Mouse (Mus musculus) thymus, adult 18-20 months (tissue): Measurements from ENCODE around the gene Il17re.

Source experiments
- DNase-seq, 2 experiments: peaks; one replicate each; pipeline ENCODE4 v3.0.0; 2022; ENCODE audit warnings: mixed read lengths in 2 of 2

Il17re gene

DNA sequence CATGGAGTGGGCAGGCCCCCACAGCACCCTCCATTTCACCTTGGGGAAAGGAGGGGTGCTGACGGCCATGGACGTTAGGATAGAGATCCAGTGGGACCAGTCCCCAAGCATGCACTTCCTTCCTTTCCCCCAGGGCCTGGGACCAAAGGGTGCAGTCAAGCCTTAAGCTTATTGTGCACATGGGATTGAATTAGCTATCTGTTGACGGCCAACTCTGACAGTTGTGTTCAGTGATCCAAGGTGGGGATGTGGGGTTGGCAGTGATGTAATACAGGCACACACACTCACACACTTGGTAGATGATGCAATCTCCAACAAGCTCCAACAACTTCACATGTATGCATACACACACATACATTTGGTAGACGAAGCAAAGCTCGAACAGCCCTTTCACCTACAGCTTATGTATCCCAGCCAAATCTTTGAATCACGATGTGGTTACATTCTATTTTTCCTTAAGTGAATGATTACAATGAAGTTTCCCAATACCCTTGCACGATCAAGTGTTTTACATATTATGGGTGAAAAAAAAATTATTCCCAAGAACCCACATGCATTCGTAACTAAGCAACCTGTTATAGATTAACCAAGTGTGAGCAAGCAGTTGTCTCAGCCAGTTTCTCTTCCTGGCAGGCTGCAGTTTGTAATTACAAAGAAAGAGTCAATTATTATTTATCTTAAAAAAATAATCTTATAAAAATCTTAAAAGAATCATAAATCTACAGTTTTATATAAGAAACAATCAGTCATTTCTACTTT lies 13.9 kb upstream of the Il17re start:
- no peak for DNase-seq

DNA sequence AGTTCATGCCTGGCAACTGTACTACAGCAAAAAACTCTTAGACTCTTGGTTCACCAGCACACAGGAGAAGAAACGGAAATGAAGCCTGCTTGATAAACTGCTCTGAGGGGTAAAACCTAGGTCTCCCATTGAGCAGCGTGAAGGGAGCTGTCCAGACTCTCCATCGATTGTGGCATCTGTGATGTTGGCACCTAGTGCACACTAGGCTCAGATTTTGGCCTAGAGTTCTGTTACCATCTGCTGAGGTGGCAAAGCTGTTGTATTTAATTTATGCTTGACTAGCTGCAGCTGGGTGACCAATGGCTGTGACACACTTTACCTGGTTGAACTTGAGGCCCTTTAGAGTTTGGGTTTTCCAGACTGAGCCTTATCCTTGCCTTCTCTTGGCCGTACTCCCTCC lies 10.6 kb upstream of the Il17re start:
- DNase-seq = no peak

- DNase-seq = no peak
Measured at GRCm38 (mm10) chr6:113451839-113452238, 6.4 kb upstream of the Il17re start.

DNA sequence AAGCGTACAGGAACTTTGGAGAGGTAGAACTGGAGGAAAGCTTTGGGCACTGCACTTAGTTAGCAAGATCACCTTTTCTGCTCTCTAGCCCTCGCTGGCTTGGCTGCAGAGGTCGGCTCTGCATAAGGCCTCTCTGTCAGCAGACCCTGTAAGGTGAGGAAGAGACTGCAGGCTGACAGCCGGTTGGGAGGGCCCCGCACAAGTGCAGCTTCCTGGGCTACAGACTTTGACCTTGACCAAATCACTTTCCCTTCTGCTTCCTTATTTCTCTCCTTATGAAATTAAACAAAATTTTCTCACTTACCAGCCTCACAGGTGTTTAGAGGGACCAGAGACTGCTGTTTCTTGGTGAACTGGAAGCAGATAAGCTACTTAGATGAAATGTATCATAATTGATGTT lies 3.3 kb upstream of the Il17re start:
- no peak for DNase-seq

DNA sequence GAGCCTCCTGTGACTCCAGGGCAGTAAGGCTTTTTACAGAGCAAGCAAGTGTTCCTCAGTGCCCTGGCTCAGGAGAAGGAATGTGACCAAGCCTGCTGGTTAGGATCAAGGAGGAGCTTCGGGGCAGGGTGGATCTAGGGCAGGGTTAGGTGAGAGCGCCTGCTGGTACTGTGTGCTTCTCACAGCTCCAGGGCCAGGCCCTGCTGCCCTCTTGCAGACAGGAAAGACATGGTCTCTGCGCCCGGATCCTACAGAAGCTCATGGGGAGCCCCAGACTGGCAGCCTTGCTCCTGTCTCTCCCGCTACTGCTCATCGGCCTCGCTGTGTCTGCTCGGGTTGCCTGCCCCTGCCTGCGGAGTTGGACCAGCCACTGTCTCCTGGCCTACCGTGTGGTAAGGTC lies 351 bp downstream of the Il17re start:
- DNase-seq = peak in 1 of 2 experiments; percentile 18

GRCm38 (mm10) chr6:113464040-113464439 lies 5.8 kb downstream of the Il17re start:
- no peak for DNase-seq

- DNase-seq = no peak
Measured at GRCm38 (mm10) chr6:113465602-113466001, 7.3 kb downstream of the Il17re start.

- DNase-seq = no peak
Measured at GRCm38 (mm10) chr6:113468512-113468911, 10.2 kb downstream of the Il17re start.

DNA sequence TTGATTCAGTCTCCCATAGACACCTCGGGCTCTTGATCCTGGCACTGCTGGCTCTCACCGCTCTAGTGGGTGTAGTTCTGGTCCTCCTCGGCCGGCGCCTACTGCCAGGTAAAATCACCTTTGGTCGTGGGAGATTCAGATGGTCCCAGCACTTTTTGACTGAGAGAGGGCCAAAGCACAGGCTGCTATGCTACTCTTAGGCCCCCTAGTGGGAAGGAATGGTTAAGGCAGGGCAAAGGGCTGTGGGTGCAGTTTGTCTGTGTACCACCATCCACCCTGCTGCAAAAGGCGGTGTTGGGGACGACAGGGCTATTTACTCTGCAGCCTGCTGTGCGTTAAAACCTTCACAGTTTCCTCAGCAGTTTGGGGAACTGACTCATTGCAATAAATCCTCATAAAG lies 10.7 kb downstream of the Il17re start:
- peak; percentile 57 to 66 for DNase-seq

DNA sequence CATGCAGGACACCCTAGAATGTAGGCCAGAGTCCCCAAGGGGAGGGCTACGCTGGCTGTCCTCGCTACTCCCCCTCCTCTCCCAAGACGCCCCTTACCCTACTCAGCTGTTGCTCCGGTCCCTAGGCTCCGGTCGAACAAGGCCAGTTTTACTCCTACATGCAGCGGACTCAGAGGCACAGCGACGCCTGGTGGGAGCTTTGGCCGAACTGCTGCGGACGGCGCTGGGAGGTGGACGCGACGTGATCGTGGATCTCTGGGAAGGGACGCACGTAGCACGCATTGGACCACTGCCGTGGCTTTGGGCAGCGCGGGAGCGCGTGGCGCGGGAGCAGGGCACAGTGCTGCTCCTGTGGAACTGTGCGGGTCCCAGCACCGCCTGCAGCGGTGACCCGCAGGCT lies 11.1 kb downstream of the Il17re start:
- DNase-seq = peak in 1 of 2 experiments; percentile 47

GRCm38 (mm10) chr6:113471297-113471936 lies 13.1 kb downstream of the Il17re start, which contains the start of gene Il17rc:
TSS of gene Il17rc (plus strand) at chr6:113471427.
- no peak for DNase-seq

DNA sequence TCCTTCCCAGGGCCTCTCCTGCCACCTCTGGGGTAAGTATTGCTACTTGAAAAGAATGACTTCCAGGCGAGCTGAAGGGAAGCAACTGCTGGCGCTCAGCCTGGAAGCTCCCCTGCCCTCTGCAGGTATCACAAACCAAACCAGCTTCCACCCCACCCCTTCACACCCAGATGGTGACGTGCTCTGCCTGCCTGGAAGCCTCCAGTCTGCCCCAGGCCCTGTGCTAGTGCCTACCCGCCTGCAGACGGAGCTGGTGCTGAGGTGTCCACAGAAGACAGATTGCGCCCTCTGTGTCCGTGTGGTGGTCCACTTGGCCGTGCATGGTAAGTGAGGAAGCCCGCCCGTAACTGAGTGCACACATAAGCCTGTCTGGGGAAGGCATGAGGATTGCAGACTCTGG lies 13.8 kb downstream of the Il17re start:
- no peak for DNase-seq

DNA sequence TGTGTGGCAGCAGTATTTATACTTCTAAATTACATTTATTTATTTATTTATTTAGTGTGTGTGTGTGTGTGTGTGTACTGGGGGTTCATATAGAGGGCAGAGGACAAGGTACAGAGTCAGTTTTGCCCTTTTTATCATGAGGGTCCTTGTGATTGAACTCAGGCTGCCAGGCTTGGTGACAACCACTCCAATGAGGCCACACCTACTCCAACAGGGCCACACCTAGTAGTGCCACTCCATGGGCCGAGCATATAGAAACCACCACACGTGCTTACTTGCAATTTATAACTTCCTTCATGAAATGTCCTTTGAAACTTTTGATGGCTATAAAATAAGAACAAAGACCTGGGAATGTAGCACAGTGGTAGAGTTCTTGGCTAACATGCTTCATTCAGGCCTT lies 15.0 kb downstream of the Il17re start:
- no peak for DNase-seq

GRCm38 (mm10) chr6:113473715-113474114 lies 15.4 kb downstream of the Il17re start:
- DNase-seq = no peak

DNA sequence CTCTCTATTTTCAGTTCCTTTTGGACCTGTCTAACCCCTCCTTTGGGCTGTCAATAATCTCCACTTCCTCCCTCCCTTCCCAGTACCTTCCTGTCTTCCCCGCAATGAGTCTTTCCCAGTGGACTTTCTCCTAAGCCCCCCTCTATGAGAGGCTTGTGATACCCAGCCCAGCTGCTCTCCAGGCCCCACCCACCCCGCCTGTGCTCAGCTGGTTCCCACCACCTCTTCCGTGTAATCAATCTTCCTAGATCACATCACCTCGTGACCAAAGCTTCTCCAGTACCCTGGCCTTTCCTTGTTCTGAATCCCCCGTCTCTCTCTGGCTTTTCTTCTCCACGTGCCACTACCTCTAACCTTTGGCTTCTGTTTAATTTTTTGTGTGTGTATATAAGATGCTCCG lies 19.1 kb downstream of the Il17re start:
- DNase-seq = no peak

- no peak for DNase-seq
Measured at GRCm38 (mm10) chr6:113478906-113479305, 20.6 kb downstream of the Il17re start.

- no peak for DNase-seq
Measured at GRCm38 (mm10) chr6:113480555-113481373, 22.5 kb downstream of the Il17re start.

DNA sequence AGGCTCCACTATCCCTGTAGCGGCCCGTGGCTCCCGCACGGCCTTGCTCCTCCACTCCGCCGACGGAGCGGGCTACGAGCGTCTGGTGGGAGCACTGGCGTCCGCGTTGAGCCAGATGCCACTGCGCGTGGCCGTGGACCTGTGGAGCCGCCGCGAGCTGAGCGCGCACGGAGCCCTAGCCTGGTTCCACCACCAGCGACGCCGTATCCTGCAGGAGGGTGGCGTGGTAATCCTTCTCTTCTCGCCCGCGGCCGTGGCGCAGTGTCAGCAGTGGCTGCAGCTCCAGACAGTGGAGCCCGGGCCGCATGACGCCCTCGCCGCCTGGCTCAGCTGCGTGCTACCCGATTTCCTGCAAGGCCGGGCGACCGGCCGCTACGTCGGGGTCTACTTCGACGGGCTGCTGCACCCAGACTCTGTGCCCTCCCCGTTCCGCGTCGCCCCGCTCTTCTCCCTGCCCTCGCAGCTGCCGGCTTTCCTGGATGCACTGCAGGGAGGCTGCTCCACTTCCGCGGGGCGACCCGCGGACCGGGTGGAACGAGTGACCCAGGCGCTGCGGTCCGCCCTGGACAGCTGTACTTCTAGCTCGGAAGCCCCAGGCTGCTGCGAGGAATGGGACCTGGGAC lies 24.3 kb downstream of the Il17re start:
- peak in 1 of 2 experiments; percentile 27 for DNase-seq

DNA sequence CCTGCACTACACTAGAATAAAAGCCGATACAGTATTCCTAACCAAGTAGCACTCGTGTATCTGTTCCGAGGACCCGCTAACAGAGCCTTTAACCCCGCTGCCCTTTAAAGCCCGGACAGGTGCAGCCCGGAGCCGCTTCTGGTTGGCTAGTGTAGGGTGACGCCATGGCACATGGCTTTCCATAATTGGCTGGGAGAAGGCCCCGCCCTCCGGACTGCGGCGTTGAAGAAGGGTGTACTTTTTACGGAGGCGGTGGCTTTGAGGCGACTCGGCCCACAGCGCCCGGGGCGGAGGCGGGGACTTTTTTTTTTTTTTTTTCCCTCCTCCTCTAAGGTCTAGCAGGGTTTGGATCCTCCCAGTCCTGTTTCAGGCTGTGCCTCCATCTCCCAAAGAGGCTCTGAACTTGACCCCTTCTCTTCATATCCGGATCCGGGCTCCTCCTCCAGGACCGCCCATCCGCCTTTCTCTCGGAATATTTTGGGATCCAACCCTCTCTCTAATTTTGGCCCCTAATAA lies 24.9 kb downstream of the Il17re start, which contains the start of gene Creld1:
Gene Creld1 (plus strand): TSS at position 198 of the 516 bp plus-strand sequence.
- DNase-seq = peak; percentile 90 to 92

DNA sequence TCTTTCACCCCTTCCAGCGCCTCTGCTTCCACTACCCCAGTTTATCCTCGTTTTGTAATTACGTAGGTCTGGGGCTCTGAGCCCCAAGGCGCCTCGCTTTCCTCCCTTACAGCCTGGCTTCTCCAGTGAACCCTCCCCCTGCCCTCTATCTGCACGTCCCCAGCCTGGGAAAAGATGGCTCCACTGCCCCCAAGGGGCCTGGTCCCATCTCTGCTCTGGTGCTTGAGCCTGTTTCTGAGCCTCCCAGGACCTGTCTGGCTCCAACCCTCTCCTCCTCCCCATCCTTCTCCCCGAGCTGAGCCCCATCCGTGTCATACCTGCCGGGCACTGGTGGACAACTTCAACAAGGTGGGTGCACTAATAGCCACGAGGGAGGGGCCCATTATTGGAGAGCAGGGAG lies 25.4 kb downstream of the Il17re start:
- no peak for DNase-seq

- no peak for DNase-seq
Measured at GRCm38 (mm10) chr6:113487125-113487576, 28.9 kb downstream of the Il17re start.

GRCm38 (mm10) chr6:113489410-113489809 lies 31.1 kb downstream of the Il17re start:
- no peak for DNase-seq
